Mouse (Mus musculus): Measurements from ENCODE around the gene Atp1b2. TPM values are rescaled to one million over a fixed set of nuclear protein-coding genes. Genes with fewer than 3 reads are reported as not detected.

Atp1b2 gene
- total and polyA plus RNA-seq, 3 experiments: 0.09 TPM; not detected in 2

GRCm38 (mm10) chr11:69563373-69563772 is 42.4 kb downstream of the Atp1b2 start:
- 0 out of 2 replicates have a peak, but pooled peaks cover 3% of the 10 kb centered on the region for H3K79me2 ChIP-seq (replicated peaks; ENCODE audit: control insufficient read depth, extremely low read depth, insufficient read depth, poor library complexity, severe bottlenecking)
- H3K27me3 ChIP-seq (replicated peaks): no peaks in the 10 kb centered on the region
- dilution Hi-C loops (cut with MboI; ENCODE audit: extremely low pct_ligation_motif_present, extremely low pct_unique_long_range_greater_than_20kb, low sequenced_read_pairs) (no loop called here), in situ Hi-C loops (cut with MboI; ENCODE audit: low pct_ligation_motif_present, low pct_unique_long_range_greater_than_20kb, low sequenced_read_pairs) (no loop called here)
- no peaks in the 10 kb centered on the region for H3K9me3 ChIP-seq (replicated peaks; ENCODE audit: low read length)
- no peak overlapping the region for H3K4me2 ChIP-seq (ENCODE audit: insufficient read depth, low read depth, poor library complexity, severe bottlenecking)
- H3K36me3 ChIP-seq (replicated peaks in 1 of 2; ENCODE audit: control insufficient read depth in 1 of 2, insufficient read depth in 1 of 2, low read length in 1 of 2): peaks cover 70 to 92% of the 10 kb centered on the region in 2 experiments
- DNase-seq (ENCODE audit: extremely low read depth): no peak
- H3K27ac ChIP-seq (ENCODE audit: insufficient read depth, low read depth): no peak overlapping the region
- TF ChIP-seq POLR2AphosphoS2 (IDR thresholded peaks at IDR 0.05; ENCODE audit: low read depth, low read length) (no peak), NELFE (IDR thresholded peaks at IDR 0.05; ENCODE audit: low read depth, low read length) (no peak), RCOR1 (conservative IDR thresholded peaks at IDR 0.05; ENCODE audit: low read depth, low read length) (no peak), TCF12 (IDR thresholded peaks at IDR 0.05; ENCODE audit: low read depth, low read length) (no peak), CHD2 (IDR thresholded peaks at IDR 0.05; ENCODE audit: low read length) (no peak), SMC3 (IDR thresholded peaks at IDR 0.05; ENCODE audit: low read depth, low read length) (no peak), JUND (conservative IDR thresholded peaks at IDR 0.05; ENCODE audit: low read depth, low read length) (no peak), TBP (conservative IDR thresholded peaks at IDR 0.05; ENCODE audit: low read depth, low read length) (no peak), USF2 (conservative IDR thresholded peaks at IDR 0.05; ENCODE audit: low read depth, low read length) (no peak), POLR2A (IDR thresholded peaks at IDR 0.05; ENCODE audit: low read depth, low read length) (no peak), IRF4 (IDR thresholded peaks at IDR 0.05; ENCODE audit: low read depth, low read length) (no peak), UBTF (IDR thresholded peaks at IDR 0.05; ENCODE audit: low read depth, low read length) (no peak), ZC3H11A (IDR thresholded peaks at IDR 0.05; ENCODE audit: low read depth, low read length) (no peak), MAX (IDR thresholded peaks at IDR 0.05; ENCODE audit: low read length) (no peak), ZNF384 (IDR thresholded peaks at IDR 0.05; ENCODE audit: low read depth, low read length) (no peak), ELF1 (IDR thresholded peaks at IDR 0.05; ENCODE audit: low read depth, low read length) (no peak), BHLHE40 (IDR thresholded peaks at IDR 0.05; ENCODE audit: low read depth, low read length) (no peak)
- H3K4me3 ChIP-seq (replicated peaks in 1 of 3; ENCODE audit: low read depth in 2 of 3, low read length in 2 of 3, poor library complexity in 1 of 3): no peak overlapping the region
- H3K4me1 ChIP-seq (ENCODE audit: control insufficient read depth in 1 of 2, insufficient read depth in 2 of 2): no peaks in the 10 kb centered on the region
- no peak overlapping the region for H3K9ac ChIP-seq (ENCODE audit: insufficient read depth, low read depth)

GRCm38 (mm10) chr11:69560896-69561854 is 44.6 kb downstream of the Atp1b2 start:
- H3K4me3 ChIP-seq (replicated peaks in 1 of 3; ENCODE audit: low read depth in 2 of 3, low read length in 2 of 3, poor library complexity in 1 of 3): no peak overlapping the region

More at GRCm38 (mm10) chr11:69560896-69561854, 44.6 kb downstream of the Atp1b2 start:
- H3K4me1 ChIP-seq (ENCODE audit: control insufficient read depth in 1 of 2, insufficient read depth in 2 of 2): no peaks in the 10 kb centered on the region
- H3K9ac ChIP-seq (ENCODE audit: insufficient read depth, low read depth): no peak overlapping the region
- in situ Hi-C loops (cut with MboI; ENCODE audit: low pct_ligation_motif_present, low pct_unique_long_range_greater_than_20kb, low sequenced_read_pairs) (no loop called here), dilution Hi-C loops (cut with MboI; ENCODE audit: extremely low pct_ligation_motif_present, extremely low pct_unique_long_range_greater_than_20kb, low sequenced_read_pairs) (no loop called here)
- peaks cover 51 to 89% of the 10 kb centered on the region in 2 experiments for H3K36me3 ChIP-seq (replicated peaks in 1 of 2; ENCODE audit: control insufficient read depth in 1 of 2, insufficient read depth in 1 of 2, low read length in 1 of 2)
- TF ChIP-seq CHD2 (IDR thresholded peaks at IDR 0.05; ENCODE audit: low read length) (no peak), ZKSCAN1 (IDR thresholded peaks at IDR 0.05; ENCODE audit: borderline replicate concordance, low read depth, low read length) (no peak), JUN (IDR thresholded peaks at IDR 0.05; ENCODE audit: insufficient read depth, low read depth, low read length) (no peak), GABPA (IDR thresholded peaks at IDR 0.05; ENCODE audit: insufficient replicate concordance, low read depth, low read length) (no peak), CHD1 (IDR thresholded peaks at IDR 0.05; ENCODE audit: low read depth, low read length) (no peak), UBTF (IDR thresholded peaks at IDR 0.05; ENCODE audit: low read depth, low read length) (no peak), KAT2A (IDR thresholded peaks at IDR 0.05; ENCODE audit: insufficient replicate concordance, low read length) (no peak), ZNF384 (IDR thresholded peaks at IDR 0.05; ENCODE audit: low read depth, low read length) (no peak), MAZ (IDR thresholded peaks at IDR 0.05; ENCODE audit: low read depth, low read length) (no peak), PAX5 (IDR thresholded peaks at IDR 0.05; ENCODE audit: low read length) (no peak), MAX (IDR thresholded peaks at IDR 0.05; ENCODE audit: low read length) (no peak), ELF1 (IDR thresholded peaks at IDR 0.05; ENCODE audit: low read depth, low read length) (no peak)
- no peak overlapping the region for H3K27ac ChIP-seq (ENCODE audit: insufficient read depth, low read depth)
- no peaks in the 10 kb centered on the region for H3K27me3 ChIP-seq (replicated peaks)
- no peak overlapping the region for H3K4me2 ChIP-seq (ENCODE audit: insufficient read depth, low read depth, poor library complexity, severe bottlenecking)
- H3K79me2 ChIP-seq (replicated peaks; ENCODE audit: control insufficient read depth, extremely low read depth, insufficient read depth, poor library complexity, severe bottlenecking): no peaks in the 10 kb centered on the region
- no peaks in the 10 kb centered on the region for H3K9me3 ChIP-seq (replicated peaks; ENCODE audit: low read length)
- DNase-seq (ENCODE audit: extremely low read depth): no peak

All from CH12.LX (cell line).